Mouse (Mus musculus) neural tube, embryonic 11.5 days (tissue): ENCODE data around the gene Acap2. TPM values are rescaled to one million over a fixed set of nuclear protein-coding genes. Genes with fewer than 3 reads are reported as not detected.

Experiments
- ATAC-seq: fragments of 200-750 bp; cut with Nextera tagmentation; 2 replicates; pipeline ENCODE4 v1.8.0; 2017; ENCODE audit warnings: moderate number of reproducible peaks, mild to moderate bottlenecking, moderate TSS enrichment, moderate library complexity; ENCODE audit not compliant: insufficient read depth, low FRiP score, low TSS enrichment
- DNase-seq: peaks from one replicate; pipeline ENCODE4 v3.0.0-alpha.2; 2015; ENCODE audit warnings: low spot score
- H3K27ac ChIP-seq: fragments of 300-500 bp; sonication (generic); 2 replicates; pipeline ENCODE4 v1.5.1; 2014; ENCODE audit warnings: low read depth, mild to moderate bottlenecking, low read length
- H3K27me3 ChIP-seq: fragments of 300-500 bp; sonication (generic); 2 replicates; pipeline ENCODE4 v1.6.1; 2014; ENCODE audit warnings: mild to moderate bottlenecking, low read length, mixed read lengths; ENCODE audit not compliant: control insufficient read depth, insufficient read depth
- H3K36me3 ChIP-seq: fragments of 300-500 bp; sonication (generic); 2 replicates; pipeline ENCODE4 v1.6.1; 2014; ENCODE audit warnings: mild to moderate bottlenecking, low read length, moderate library complexity, mixed read lengths; ENCODE audit not compliant: control insufficient read depth, insufficient read depth
- H3K4me1 ChIP-seq: fragments of 300-500 bp; sonication (generic); 2 replicates; pipeline ENCODE4 v1.6.1; 2014; ENCODE audit warnings: low read length, mixed read lengths; ENCODE audit not compliant: control insufficient read depth, insufficient read depth
- H3K4me2 ChIP-seq: fragments of 300-500 bp; sonication (generic); 2 replicates; pipeline ENCODE4 v1.6.1; 2014; ENCODE audit warnings: low read depth, mild to moderate bottlenecking, moderate library complexity
- H3K4me3 ChIP-seq: fragments of 300-500 bp; sonication (generic); 2 replicates; pipeline ENCODE4 v1.5.1; 2014; ENCODE audit warnings: low read depth, low read length
- H3K9ac ChIP-seq: fragments of 300-500 bp; sonication (generic); 2 replicates; pipeline ENCODE4 v1.6.1; 2014; ENCODE audit warnings: mild to moderate bottlenecking, low read length
- H3K9me3 ChIP-seq: fragments of 300-500 bp; sonication (generic); 2 replicates; pipeline ENCODE4 v1.6.1; 2016; ENCODE audit warnings: low read length; ENCODE audit not compliant: control insufficient read depth
- WGBS: fragments of 180-500 bp; shearing (Covaris S2); extraction: QIAGEN DNeasy Blood & Tissue Kit; methylation state at CpG from one replicate; pipeline ENCODE4 v1.1.7; 2014; 5-methylcytosine and 5-hydroxymethylcytosine counted together
- polyA plus RNA-seq: library from polyadenylated mRNA; unstranded; fragments of >200 nt; fragmentation: Nextera tagmentation; extraction: Ambion mirVana; gene quantifications from 2 replicates; pipeline ENCODE4 v1.2.1, GENCODE M21; 2014

Acap2 gene
- polyA plus RNA-seq, 1 experiment from 2014 or later: 22.1 TPM

- 94% methylated on average over 4 of the region's 4 CpGs for WGBS
- H3K27me3 ChIP-seq: no peaks in the 10 kb centered on the region
- H3K4me2 ChIP-seq: no peak overlapping the region
- H3K4me3 ChIP-seq: no peak overlapping the region
- no peak for ATAC-seq
- H3K9me3 ChIP-seq: no peaks in the 10 kb centered on the region
- no peak overlapping the region for H3K9ac ChIP-seq
- H3K36me3 ChIP-seq: no peaks in the 10 kb centered on the region
- no peak overlapping the region for H3K27ac ChIP-seq
- no peaks in the 10 kb centered on the region for H3K4me1 ChIP-seq
- DNase-seq: no peak
These were observed 51.2 kb downstream of the Acap2 start for GRCm38 (mm10) chr16:31149841-31150240.

DNA sequence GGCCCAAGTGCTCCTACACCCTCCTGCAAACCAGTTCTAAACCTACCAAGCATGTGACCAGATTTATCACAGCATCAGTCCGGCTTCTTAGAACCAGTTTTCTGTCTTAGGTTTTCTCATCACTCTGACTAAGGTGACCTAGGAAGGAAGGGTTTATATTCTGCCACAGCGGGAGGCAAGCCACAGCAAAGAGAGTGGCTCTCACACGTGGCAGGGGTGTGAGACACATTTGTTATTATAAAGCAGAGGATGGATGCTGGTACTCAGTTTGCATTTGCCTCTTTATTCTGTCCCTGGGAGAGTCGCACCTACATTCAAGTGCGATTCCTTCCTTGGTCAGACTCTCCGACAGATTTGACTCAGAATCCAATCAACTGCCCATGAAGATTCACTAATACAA lies 52.2 kb downstream of the Acap2 start:
- Histone ChIP-seq H3K4me1 (no peaks in the 10 kb centered on the region), H3K4me3 (no peak overlapping the region), H3K27me3 (no peaks in the 10 kb centered on the region), H3K36me3 (no peaks in the 10 kb centered on the region), H3K27ac (no peak overlapping the region), H3K4me2 (no peak overlapping the region), H3K9ac (no peak overlapping the region), H3K9me3 (no peaks in the 10 kb centered on the region)
- ATAC-seq: no peak
- WGBS: 77% methylated on average over 6 of the region's 6 CpGs
- no peak for DNase-seq

GRCm38 (mm10) chr16:31147766-31148165 lies 53.3 kb downstream of the Acap2 start:
- Histone ChIP-seq H3K4me3 (no peak overlapping the region), H3K4me2 (no peak overlapping the region), H3K9me3 (no peaks in the 10 kb centered on the region), H3K4me1 (no peaks in the 10 kb centered on the region), H3K27ac (no peak overlapping the region), H3K9ac (no peak overlapping the region), H3K27me3 (no peaks in the 10 kb centered on the region), H3K36me3 (no peaks in the 10 kb centered on the region)
- WGBS: 90% methylated on average over 6 of the region's 6 CpGs
- no peak for ATAC-seq
- no peak for DNase-seq

GRCm38 (mm10) chr16:31141916-31142315 lies 59.1 kb downstream of the Acap2 start:
- Histone ChIP-seq H3K4me1 (no peaks in the 10 kb centered on the region), H3K4me2 (no peak overlapping the region), H3K9ac (no peak overlapping the region), H3K27ac (no peak overlapping the region), H3K9me3 (no peaks in the 10 kb centered on the region), H3K36me3 (no peaks in the 10 kb centered on the region), H3K27me3 (no peaks in the 10 kb centered on the region), H3K4me3 (no peak overlapping the region)
- ATAC-seq (no peak), DNase-seq (no peak)
- 68% methylated on average over 6 of the region's 6 CpGs for WGBS

DNA sequence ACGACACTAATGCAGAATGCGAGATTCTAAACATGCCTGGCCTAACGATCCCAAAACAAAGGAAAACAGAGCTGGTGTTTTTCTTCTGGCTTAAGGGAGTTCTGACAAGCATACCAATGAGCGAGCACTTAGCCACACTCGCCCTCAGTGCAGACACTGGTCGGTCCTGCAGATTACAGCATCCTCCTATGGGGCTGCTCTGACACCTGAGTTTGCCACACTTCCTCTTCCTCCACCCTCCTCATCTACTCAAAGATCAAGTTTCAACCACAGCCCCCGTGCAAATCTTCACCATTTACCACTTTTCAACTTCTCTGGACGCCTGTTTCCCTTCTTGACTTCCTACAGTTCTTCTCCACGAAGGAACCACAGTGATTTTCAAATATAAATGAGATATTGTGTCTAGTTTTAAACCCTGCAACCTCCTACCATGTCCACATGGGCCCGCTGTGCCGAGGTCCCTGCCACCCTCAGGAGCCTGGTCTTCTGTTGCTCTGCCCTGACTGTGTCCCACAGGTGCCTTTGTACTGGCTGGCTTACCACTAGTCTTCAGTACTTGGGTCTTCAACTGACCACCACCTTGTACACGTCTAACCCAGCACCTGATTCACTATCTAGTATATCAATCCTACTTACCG lies 64.3 kb downstream of the Acap2 start:
- Histone ChIP-seq H3K36me3 (0 out of 2 replicates have a peak, but pooled peaks cover 2% of the 10 kb centered on the region), H3K4me2 (no peak overlapping the region), H3K27me3 (no peaks in the 10 kb centered on the region), H3K4me1 (no peaks in the 10 kb centered on the region), H3K9me3 (no peaks in the 10 kb centered on the region), H3K27ac (no peak overlapping the region), H3K4me3 (no peak overlapping the region), H3K9ac (no peak overlapping the region)
- ATAC-seq: no peak
- 79% methylated on average over 13 of the region's 13 CpGs for WGBS
- no peak for DNase-seq

DNA sequence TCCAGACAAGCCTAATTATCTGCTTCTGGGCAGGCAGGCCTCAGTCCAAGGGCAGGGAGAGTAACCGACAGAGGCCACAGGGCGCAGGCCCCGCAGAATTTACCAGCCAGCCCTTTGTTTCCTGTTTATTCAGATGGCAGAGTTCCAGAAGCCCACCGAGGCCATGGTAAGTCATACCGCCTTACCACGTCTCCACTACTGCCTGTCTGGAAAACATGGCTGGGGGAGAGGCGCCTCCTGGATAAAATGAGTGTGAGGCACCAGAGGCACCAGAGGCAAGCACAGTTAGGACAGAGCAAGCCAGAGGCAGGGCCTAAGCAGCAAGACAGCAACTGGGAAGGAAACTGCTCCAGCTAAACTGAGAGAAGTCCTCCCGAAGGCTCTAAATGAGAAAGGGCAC lies 65.5 kb downstream of the Acap2 start:
- Histone ChIP-seq H3K4me3 (no peak overlapping the region), H3K4me1 (no peaks in the 10 kb centered on the region), H3K4me2 (no peak overlapping the region), H3K9me3 (no peaks in the 10 kb centered on the region), H3K9ac (no peak overlapping the region), H3K36me3 (0 out of 2 replicates have a peak, but pooled peaks cover 2% of the 10 kb centered on the region), H3K27me3 (no peaks in the 10 kb centered on the region), H3K27ac (no peak overlapping the region)
- ATAC-seq (no peak), DNase-seq (no peak)
- 63% methylated on average over 8 of the region's 8 CpGs for WGBS

- Histone ChIP-seq H3K4me1 (no peaks in the 10 kb centered on the region), H3K4me3 (no peak overlapping the region), H3K27ac (no peak overlapping the region), H3K4me2 (no peak overlapping the region), H3K27me3 (no peaks in the 10 kb centered on the region), H3K9ac (no peak overlapping the region), H3K9me3 (no peaks in the 10 kb centered on the region), H3K36me3 (0 out of 2 replicates have a peak, but pooled peaks cover 2% of the 10 kb centered on the region)
- DNase-seq (no peak), ATAC-seq (no peak)
- WGBS: 59% methylated on average over 5 of the region's 5 CpGs
These were observed 69.5 kb downstream of the Acap2 start for GRCm38 (mm10) chr16:31131531-31131930.

DNA sequence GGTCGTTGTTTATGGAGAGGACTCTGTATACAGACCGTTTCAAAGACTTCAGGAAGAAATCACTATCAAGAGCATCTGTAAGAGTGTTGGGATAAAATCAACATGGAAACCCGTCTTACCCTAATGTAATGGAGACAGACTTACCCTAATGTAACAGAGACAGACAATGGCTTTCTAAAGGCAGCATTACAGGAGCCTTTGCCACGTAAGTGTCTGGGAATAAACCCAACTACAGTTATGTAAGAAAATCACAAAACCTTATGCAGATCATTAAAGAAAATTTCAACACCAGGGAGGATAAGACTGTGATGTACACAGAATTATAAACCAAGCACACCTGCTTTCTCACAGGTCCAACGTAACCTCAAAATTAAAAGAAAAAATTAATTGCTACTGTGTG lies 72.9 kb downstream of the Acap2 start:
- no peaks in the 10 kb centered on the region for H3K27me3 ChIP-seq
- ATAC-seq: no peak
- H3K9ac ChIP-seq: no peak overlapping the region
- WGBS: 86% methylated on average over 5 of the region's 5 CpGs
- no peak overlapping the region for H3K4me3 ChIP-seq
- H3K36me3 ChIP-seq: peaks cover under 1% of the 10 kb centered on the region; the same call in 1 of the 2 replicates
- H3K4me1 ChIP-seq: no peaks in the 10 kb centered on the region
- no peak for DNase-seq
- H3K4me2 ChIP-seq: no peak overlapping the region
- no peak overlapping the region for H3K27ac ChIP-seq
- no peaks in the 10 kb centered on the region for H3K9me3 ChIP-seq

DNA sequence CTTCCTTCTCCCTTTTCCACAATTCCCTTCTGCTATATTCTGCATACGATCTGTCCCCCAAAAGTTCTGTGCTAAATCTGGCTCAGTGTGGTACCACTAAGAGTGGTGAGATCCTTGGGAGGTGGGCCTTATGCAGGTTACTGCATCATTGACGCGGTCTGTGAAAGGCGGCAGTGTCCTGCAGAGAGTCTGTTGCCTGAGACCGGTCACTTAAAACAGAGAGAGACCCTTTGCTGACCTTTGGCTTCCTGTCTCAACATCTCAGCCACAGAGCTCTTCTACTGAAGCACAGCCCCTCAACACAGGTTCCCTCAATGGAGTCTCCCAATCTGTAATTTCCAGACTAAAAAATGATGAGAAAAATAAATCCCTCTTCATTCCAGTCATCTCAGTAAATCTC lies 76.1 kb downstream of the Acap2 start:
- H3K9ac ChIP-seq: no peak overlapping the region
- DNase-seq (no peak), ATAC-seq (no peak)
- no peaks in the 10 kb centered on the region for H3K4me1 ChIP-seq
- peaks cover 2% of the 10 kb centered on the region; the same call in 1 of the 2 replicates for H3K36me3 ChIP-seq
- H3K4me2 ChIP-seq: no peak overlapping the region
- no peak overlapping the region for H3K4me3 ChIP-seq
- H3K27ac ChIP-seq: no peak overlapping the region
- 62% methylated on average over 5 of the region's 5 CpGs for WGBS
- H3K9me3 ChIP-seq: no peaks in the 10 kb centered on the region
- no peaks in the 10 kb centered on the region for H3K27me3 ChIP-seq
